Mouse (Mus musculus): Measurements from ENCODE around the gene Cdh8. TPM values are rescaled to one million over a fixed set of nuclear protein-coding genes. Genes with fewer than 3 reads are reported as not detected.
A peak's percentile ranks its signal among the peaks of the same experiment; 100 is the strongest.

Gene Cdh8
- 10 to 100 TPM; 68.2 to 75.5 TPM for total RNA-seq (2021)
- long read RNA-seq, full-length matches to known transcripts, result 26 of 43 reads
- long read RNA-seq, partial matches to known transcripts, result 7 of 43 reads
- long read RNA-seq, other reads (novel, unspliced or antisense), result 10 of 43 reads

DNA sequence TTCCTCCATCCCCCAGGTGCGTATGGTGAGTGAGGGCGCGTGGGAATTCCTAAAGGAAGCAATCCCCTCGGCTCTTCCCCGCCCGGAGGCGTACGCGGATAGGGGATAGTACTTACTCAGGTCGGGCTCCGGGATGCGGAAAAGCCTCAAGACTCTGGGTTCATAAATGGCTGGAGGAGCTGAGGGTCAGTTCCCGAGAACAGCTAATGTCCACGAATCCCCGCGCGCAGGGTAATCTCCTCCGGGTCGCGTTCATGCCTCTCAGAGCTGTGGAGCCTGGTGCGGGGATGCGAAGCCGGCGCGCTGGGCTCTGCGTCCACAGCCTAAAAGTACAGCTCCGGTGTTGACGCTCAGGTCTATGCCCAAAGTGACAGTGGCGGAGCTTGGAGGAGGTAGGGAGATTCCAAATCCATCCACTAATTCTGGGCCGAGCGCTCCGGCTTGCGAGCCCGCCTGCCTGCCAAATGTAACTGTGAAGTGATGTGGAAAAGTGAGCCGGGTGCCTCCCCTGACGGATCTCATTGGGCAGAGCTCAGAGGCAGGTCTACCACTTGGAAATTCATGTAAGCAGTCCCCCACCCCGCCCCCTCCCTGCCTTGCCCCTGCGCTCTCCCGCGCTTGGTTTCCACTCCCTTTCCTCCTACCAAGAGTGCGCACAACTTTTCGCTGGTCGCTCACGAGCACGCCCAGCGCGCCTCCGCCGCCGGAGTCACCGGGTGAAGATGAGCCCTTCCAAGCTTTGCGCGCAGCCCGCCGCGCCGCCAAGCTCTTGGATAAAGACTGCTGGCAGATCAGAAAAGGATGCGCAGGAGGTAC is at the start of gene Cdh8:
Gene Cdh8, minus strand, starts transcription at position 506 of the 816 bp plus-strand sequence.
- peak; percentile 76 to 92 for DNase-seq (ENCODE audit: low spot score in 2 of 2)

DNA sequence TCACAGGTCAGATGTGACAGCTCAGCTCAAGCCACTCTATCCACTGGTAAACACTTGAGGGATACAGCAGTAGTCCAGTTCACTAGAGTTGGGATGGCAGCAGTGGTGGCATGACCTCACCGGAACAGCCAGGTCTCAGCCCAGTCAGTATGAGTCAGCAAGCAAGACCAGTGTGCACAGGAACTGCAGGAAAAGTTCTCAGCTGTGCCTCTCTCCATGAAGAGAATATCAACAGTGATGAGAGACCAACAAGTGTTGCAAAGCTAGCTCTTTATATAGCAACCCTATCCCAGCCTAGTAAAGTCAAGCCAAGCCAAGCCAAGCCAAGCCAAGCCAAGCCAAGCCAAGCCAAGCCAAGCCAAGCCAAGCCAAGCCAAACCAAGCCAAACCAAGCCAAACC is 30.2 kb upstream of the Cdh8 start:
- no peak for DNase-seq (ENCODE audit: low spot score in 2 of 2)

DNA sequence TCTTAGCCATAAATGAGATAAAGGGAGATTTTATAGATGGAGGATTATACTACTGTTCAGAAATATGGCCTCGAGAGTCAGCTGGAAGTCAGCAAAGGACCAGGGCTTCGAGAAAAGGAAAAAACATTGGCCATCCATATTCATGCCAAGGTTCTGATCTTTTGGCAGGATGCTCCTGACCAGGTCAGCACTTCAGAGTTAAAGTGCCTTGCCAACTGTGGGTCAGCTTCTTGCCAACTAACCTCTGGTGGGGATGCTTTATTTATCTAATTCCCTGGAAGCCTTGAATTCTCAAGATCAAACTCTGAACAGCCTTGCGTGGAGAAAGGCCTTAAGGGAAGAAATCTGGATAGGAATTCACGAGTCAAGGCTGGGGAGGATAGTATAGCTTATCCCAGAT is 9.6 kb upstream of the Cdh8 start:
- DNase-seq (ENCODE audit: low spot score in 2 of 2), result no peak

DNA sequence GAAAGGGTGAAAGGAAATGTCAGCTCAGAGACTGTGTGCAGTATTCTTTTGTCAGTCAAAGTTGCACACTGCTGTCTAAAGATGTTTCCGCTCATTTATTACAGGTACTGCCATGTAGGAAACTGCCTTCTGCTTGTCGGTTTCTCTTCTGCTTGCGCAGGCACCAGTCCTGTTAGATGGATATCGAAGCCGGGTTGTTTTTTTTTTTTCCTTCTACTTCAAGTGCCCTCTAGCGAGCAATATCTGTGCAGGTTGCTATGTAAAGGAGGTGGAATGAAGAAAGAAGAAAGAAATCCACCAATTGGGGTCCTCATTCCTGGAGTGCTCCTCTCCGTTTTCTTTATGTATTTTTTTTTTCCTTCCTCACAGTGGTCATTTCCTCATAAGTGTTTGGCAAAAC is 5.2 kb upstream of the Cdh8 start:
- peak in 1 of 2 experiments; percentile 49 for DNase-seq (ENCODE audit: low spot score in 2 of 2)

DNA sequence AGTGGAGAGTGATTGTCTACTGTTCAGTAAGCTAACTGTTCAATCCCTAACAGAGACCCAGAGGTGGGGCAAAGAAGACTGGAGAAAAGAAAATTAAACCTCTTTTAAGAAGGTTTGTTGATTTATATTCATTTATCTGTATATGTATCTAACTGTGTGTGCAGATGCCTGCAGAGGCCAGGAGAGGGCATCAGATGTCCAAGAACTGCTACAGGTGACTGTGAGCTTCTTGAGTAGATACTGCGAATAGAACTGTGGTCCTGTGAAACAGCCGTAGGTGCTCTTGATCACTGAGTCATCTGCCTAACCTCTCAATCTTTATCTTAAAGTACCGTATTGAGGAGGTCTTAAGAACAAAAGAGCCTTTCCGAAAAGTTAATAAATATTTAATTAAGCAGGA is 3.5 kb upstream of the Cdh8 start:
- no peak for DNase-seq (ENCODE audit: low spot score in 2 of 2)

DNA sequence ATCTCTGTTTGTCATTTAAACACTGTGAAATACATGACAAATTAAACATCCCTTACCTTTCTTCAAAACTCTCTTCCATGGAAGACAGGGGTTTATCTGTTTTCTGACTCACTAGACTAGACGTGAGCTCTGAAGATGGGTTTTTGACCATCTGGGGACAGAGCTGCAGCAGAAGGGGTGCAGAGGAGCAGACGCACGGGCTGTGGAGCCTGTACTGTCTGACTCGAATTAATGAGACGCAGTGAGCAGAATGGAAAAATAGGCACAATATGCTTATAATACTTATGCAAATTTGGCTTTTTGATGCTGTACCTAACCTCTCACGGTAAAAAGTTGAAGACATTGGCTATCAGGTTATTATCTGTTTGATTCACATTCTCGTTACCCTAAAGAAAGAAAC is 1.2 kb upstream of the Cdh8 start:
- DNase-seq (ENCODE audit: low spot score in 2 of 2), result peak; percentile 38 to 71

DNA sequence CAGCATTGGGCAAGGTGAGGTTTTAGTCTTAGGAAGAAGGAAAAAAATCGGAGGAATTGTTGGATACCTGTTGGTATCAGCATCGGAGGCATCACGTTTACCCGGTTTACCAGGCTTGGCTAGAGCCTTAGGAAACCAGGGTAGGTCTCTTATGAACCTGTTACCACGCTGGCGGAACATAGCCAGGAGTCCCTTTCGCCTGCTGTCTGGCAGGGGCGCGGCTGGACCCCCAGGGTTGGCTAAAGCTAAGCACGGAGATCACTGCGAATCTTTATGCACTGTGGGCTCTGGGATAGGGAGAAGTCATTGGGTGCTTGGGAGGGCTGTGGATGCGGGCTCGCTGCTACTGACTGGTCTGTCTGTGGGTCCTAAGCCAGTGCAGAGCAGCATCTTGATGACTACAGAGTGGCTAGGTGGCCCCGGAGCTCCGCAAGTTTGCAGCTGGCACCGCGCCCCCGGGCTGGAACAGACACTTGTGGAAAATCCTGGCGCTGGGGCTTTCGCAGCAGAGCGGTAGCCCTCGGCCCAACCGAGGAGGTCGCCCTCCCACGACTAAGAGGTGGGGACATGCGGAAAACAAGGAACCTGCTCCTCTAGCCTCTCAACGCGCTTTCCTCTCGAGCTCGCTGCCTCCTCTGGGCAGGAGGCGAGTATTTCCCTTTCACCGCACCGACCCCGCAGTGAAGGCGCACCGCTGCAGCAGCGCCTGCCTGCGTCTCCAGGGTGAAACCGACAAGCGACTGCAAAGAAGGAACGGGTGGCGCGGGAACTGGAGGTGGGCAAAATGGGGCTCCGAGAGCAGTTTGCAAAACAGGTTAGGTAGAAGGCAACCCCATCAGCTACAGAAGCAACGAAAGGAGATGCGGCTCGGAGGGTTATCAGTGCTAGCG is 950 bp downstream of the Cdh8 start:
- peak; percentile 34 to 67 for DNase-seq (ENCODE audit: low spot score in 2 of 2)

DNA sequence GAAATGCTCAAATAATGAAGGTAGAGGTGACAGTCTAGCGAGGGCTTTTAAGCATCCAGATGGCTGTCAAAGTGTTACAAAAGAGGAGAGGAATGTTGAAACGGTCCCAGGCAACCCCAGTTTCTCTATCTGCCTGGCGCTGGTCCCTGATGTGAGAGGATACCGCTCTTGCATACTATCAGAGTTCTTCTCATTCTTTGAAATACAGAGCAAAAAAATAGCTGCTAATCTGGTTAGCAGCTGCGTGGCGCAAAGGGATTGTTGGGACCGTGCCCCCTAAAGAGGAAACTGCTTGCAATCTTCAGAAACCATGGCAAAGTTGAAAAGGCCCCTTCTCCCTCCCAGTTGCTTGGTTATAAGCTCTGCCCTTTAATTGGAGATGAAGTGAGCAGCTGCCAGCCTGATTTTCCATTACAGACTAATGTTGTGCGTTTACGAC is 1.8 kb downstream of the Cdh8 start:
- DNase-seq (ENCODE audit: low spot score in 2 of 2), result peak in 1 of 2 experiments; percentile 57

DNA sequence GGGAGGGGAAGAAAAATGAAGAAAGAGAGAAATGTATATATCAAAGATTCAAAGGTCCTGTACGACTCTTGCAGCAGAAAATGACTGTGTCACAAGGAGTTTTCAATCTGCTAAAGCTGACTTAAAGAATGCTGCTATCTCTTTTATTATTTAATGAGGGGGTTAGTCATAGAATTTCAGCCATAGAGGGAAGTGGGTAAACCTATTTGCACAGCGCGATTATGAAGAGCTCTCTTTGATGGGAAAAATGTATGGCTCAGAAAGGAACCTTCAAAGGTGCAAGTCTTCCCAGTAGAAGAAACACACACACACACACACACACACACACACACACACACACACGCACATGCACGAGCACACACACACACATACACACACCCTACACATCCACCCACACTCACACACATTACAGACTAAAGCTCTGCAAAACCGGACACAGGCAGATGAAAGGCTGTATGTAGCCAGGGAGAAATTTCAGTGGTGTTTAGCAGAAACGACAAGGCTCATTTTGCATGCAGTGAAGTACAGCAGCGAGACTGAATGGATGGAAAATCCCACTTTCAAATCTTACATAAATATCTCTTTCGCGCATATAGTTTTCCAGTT is 2.3 kb downstream of the Cdh8 start:
- peak in 1 of 2 experiments; percentile 34 for DNase-seq (ENCODE audit: low spot score in 2 of 2)

DNA sequence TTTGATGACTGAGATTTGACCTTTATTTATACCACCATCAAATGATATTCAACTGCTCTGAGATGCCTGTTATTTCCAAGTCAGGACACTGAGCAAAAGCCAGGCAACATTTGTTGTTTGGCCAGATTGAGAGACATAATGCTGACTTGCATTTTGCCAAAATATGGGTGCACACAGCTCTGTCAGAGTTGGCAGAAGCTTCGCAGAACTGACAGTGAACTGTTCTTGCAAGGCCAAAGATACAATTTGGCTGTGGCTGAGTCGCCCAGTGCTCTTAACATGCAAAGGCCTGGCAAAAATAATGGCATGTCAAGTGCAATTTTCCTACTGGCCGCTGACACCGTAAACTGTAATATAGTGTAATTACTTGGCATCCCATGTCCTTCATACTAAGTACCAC is 22.4 kb downstream of the Cdh8 start:
- DNase-seq (ENCODE audit: low spot score in 2 of 2), result peak in 1 of 2 experiments; percentile 57

DNA sequence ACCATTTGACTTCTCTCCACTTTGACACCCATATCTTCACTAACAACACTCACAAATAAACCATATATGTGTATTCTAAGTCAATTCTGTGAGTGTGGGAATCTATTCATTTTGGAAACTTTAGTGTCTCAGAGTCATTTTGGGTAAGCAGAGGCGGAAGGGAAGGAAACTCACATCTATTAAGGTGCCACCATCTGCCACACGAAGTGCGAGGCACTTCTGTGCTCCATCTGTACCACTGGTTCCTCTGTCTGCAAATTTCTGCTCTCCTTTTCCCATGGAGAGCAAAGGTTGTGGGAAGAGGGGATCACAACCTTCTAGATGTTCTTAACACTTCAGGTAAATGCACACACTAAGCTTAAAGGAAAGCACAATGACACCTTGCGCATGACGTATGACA is 46.2 kb downstream of the Cdh8 start:
- no peak for DNase-seq (ENCODE audit: low spot score in 2 of 2)

DNA sequence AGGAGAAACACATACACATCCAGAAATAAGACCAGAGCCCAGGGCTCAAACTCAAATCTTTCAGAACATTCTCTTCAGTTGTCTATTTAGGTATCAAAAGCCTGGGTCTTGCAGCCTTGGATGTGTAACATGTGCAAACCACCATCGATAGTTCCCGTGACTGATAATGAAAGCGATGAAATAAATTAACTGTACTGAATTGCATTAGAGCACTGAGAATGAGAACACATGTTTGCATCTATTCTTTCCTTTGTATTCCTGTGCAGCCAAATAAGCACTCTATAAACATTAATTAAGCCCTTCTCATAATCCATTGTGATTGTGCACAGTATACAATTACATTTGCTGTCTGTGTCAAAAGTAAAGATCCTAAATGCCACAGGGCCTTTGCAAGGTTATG is 47.1 kb downstream of the Cdh8 start:
- DNase-seq (ENCODE audit: low spot score in 2 of 2), result no peak

DNA sequence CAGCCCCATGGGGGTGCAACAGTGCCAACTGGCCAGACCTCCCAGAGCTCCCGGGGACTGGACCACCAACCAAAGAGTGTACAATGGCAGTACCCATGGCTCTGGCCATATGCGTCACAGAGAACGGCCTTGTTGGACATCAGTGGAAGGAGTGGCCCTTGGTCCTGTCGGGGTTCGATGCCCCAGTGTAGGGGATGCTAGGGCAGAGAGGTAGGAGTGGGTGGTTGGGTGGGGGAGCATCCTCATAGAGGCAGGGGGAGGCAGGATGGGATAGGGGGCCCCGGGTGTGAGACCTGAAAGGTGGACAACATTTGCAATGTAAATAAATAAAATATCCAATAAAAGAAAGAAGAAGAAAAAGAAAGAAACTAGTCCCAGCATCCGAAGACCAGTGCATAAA is 47.8 kb downstream of the Cdh8 start:
- no peak for DNase-seq (ENCODE audit: low spot score in 2 of 2)

DNA sequence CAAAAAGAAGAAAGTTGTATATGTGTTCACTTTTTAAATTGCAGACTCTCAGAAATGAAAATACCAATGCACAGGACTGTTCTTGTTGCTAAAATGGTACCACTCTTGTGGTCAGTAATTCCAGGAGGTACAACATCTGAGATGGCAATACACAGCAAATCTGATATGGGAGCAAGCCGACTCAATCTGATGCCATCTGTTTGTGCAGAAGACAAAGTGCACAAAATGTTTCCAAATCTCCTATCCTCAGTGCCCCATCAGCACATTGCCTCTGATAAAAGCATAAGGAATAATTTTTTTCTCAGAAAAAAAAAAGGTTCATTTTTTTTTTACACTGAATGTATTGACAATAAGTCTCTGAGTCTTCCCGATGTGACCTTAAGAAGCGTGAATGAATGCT is 62.3 kb downstream of the Cdh8 start:
- peak in 1 of 2 experiments; percentile 58 for DNase-seq (ENCODE audit: low spot score in 2 of 2)

DNA sequence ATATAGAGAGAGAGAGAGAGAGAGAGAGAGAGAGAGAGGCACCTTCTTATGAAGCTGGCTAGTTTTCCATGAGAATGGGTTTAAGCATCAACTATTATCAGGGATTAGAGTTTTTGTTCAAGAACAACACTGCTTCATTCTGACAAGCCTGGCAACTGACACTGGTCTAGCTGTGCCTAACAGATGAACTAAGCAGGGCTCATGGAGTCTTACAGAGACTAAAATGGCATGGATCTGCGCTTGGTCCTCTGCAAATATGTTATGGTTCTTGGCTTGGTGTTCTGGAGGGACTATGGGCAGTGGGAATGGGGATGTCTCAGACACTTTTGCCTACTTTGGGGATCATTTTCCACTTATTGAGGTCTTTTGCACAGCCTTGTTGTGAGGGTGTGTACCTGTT is 63.0 kb downstream of the Cdh8 start:
- no peak for DNase-seq (ENCODE audit: low spot score in 2 of 2)

DNA sequence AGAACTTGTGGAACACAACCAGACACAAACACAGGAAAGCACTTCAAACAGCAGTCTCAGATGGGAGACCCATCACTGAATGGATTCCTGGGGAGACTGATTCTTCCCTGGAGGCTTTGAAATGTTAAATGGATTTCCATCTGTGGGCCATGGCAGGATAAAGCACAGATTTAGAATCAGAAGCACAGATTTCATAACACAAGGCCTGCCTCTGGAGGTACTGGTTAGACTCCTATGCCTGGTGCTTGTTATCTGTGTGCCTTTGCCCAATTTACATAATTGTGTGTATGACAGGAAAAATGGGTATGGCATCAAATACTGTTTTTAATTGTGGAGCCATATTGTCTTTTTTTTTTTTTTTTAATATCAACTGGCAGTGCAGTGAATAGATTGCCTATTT is 66.8 kb downstream of the Cdh8 start:
- peak in 1 of 2 experiments; percentile 63 for DNase-seq (ENCODE audit: low spot score in 2 of 2)

DNA sequence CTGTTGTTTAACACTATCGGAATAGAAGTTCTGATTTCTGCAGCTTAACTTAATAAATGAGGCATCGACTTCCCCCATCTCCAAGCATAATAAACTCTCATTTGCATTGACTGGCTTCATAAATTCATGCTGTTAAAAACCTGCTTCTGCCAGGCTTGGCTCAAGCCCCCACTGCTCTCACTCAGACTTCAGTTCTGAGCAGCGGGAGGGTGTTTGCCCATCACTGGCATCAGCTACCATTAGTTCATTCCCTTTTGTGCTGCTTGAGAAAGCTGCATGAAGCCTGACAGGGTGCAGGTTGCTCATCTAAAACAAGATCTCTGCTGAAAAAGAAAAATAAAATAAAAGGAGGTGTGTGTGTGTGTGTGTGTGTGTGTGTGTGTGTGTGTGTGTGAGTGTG is 67.7 kb downstream of the Cdh8 start:
- DNase-seq (ENCODE audit: low spot score in 2 of 2), result no peak

DNA sequence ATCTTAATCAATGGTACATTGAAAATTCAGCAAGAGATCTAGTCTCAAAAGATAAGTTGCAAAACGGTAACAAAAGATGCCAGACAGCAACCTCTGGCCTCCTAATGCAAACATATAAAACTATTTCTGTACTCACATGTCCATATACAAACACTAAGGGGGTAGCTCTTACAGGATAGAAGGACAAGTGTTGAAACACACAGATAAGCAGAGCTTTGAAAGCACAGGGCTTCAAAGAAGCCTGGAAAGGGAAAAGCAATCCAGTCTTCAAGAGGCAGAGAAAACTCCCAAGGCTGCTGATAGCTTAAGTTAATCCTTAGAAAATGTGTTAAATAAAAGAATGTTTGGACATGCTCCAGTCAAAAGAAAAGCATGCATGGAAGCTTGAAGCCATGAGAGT is 77.0 kb downstream of the Cdh8 start:
- DNase-seq (ENCODE audit: low spot score in 2 of 2), result no peak

DNA sequence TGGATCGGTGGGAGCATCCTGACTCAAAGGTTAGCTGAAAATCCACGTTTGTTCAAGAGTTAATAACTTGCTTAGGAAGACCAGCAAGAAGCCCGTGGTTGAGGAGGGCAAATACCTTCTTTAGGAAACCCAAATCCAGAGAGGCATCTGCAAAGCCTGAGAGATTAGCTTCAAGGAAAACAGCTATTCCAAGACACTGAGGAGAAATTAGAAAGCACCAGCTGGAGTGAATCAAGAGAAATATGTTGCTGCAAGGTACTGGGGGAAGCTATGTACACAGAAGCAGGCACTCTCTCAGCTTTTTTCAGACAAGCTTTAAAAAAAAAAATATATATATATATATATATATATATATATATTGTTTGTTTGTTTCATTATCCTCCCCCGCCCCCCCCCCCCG is 88.7 kb downstream of the Cdh8 start:
- DNase-seq (ENCODE audit: low spot score in 2 of 2), result peak in 1 of 2 experiments; percentile 26

DNA sequence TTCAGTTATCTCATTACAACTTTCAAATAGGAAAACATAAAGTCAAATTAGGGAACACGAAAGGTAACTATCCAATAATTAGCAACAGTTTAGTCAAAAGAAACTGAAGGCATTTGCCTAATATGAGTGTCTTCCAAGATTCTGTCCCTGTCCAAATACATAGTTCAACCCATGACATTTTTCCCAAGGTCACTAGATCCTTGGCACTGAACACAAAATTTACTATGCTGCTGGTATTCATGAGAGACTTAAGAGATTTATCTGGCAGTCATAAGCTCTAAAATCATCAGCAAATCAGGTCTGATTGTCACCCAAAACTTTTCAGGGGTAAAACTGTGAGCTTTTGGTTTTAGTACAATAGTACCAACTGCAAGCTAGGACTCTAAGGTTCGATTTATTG is 101.7 kb downstream of the Cdh8 start:
- no peak for DNase-seq (ENCODE audit: low spot score in 2 of 2)

DNA sequence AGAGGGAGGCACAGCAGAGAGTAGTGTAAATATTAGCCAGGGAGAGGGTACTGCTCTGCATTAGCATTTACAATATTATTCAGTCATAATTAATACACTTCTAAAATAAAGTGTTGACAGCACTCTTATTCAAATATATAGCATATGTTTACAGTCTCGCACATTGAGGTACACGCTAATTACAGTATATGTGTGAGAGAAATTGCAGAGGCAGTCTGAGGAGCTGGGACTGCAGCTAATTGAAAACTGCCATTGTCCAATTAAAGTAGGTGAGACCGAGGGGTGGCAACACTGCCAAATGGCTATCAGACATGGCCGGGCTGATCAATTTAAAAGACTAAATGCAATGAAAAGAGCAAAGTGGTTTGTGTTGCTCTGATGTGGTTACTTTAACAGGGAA is 112.1 kb downstream of the Cdh8 start:
- DNase-seq (ENCODE audit: low spot score in 2 of 2), result no peak

DNA sequence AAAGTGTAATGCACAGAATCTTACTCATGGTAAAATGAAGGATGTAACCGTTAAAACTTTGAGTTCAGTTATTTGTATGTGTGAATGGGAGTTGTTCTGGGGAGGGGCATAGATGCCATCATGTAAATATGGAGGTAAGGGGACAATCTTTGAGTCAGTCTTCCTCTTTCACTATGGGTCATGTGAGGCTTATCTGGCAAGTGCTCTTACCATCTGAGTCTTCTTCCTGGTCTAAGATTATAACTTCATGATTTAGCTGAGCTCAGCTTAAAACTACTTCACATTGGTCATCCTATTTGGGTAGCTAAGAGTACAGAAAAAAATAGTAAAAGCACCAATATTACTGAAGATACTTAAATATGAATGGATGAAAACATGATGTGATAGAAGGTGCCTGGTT is 126.1 kb downstream of the Cdh8 start:
- no peak for DNase-seq (ENCODE audit: low spot score in 2 of 2)
